ENCODE assay signal across 8 mouse cellular contexts in the genomic region with DNA sequence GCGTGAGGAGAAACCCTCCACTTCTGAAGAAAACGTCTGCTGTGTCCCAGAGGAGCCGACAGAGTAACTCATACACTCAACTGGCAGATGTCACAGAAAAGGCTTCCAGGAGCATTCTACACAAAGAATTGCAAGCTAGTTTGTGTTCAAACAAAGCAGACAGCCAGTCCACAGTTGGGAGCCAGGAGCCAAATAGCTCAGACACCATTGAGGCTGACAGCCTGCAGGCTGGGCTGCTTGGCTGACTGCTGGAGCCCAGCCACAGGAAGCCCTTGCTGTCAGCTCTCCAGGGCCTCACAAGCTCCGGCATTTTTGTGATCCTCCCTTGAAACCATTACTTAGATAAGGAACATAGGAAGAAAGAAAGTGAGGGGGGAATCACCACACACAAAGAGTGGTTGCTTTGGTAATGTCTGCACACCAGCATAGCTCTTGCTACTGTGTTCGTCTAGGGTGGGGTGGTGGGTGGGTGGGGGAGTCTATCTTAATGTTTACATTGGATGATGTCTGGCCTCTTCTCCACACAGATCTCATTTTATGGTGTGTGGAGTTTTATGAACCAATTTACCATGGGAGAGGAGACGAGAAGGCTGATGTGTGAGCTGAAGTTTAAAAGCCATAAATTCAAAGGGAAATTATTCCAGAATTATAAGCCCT.
DNase-seq lines count a peak whose midpoint lies in the region; ATAC-seq and TF ChIP-seq lines count a peak whose summit lies in the region.

No protein-coding gene starts in this region.

- intact Hi-C loops in left cerebral cortex, adult 2 months (cut with DNase I): no loop called here

- 27% methylated on average over 6 of the region's 6 CpGs for WGBS in heart, postnatal 0 days
- 10% methylated on average over 6 of the region's 6 CpGs for WGBS in lung, embryonic 16.5 days

- TF ChIP-seq CTCF in heart, postnatal 0 days (IDR thresholded peaks at IDR 0.05; ENCODE audit: low read depth): no peak
- TF ChIP-seq CTCF in left cerebral cortex, adult 2 months (IDR thresholded peaks at IDR 0.05): no peak

- TF ChIP-seq EP300 in heart, postnatal 0 days (IDR thresholded peaks at IDR 0.05; ENCODE audit: low read depth): no peak

- no peaks in the 10 kb centered on the region for H3K36me3 ChIP-seq in heart, postnatal 0 days (replicated peaks; ENCODE audit: control insufficient read depth, insufficient read depth, low read length)
- no peaks in the 10 kb centered on the region for H3K36me3 ChIP-seq in lung, embryonic 16.5 days (ENCODE audit: control insufficient read depth, insufficient read depth, low read length)

- H3K9me3 ChIP-seq in heart, postnatal 0 days (replicated peaks; ENCODE audit: control insufficient read depth, low read length): no peaks in the 10 kb centered on the region
- no peaks in the 10 kb centered on the region for H3K9me3 ChIP-seq in lung, embryonic 16.5 days (ENCODE audit: control insufficient read depth, low read length)

- H3K4me3 ChIP-seq in heart, postnatal 0 days (ENCODE audit: low read depth, low read length): no peak overlapping the region
- no peak overlapping the region for H3K4me3 ChIP-seq in lung, embryonic 16.5 days (ENCODE audit: low read length)
- no peak overlapping the region for H3K4me3 ChIP-seq in left cerebral cortex, adult 2 months

- no peaks in the 10 kb centered on the region for H3K4me1 ChIP-seq in heart, postnatal 0 days (ENCODE audit: control insufficient read depth, insufficient read depth)
- H3K4me1 ChIP-seq in lung, embryonic 16.5 days (replicated peaks; ENCODE audit: control insufficient read depth, insufficient read depth, low read length): peaks cover 30% of the 10 kb centered on the region

- ATAC-seq in heart, postnatal 0 days (ENCODE audit: insufficient read depth, low read depth): no peak
- peak; percentile 90 for ATAC-seq in lung, embryonic 16.5 days (ENCODE audit: low read depth)
- no peak for ATAC-seq in CD4-positive, CD25-positive, alpha-beta regulatory T cell, adult 4 months

- DNase-seq in layer of hippocampus, postnatal 10 days (ENCODE audit: low spot score in 2 of 2): peak; percentile 9 to 43
- DNase-seq in layer of hippocampus, adult 9-11 months: no peak
- peak; percentile 40 for DNase-seq in embryo, embryonic 11 days
- DNase-seq in heart, postnatal 0 days (ENCODE audit: low spot score): peak; percentile 8
- DNase-seq in right cerebral cortex, postnatal 25 days: peak; percentile 6
- DNase-seq in left cerebral cortex, adult 2 months (ENCODE audit: extremely low spot score in 1 of 2, low spot score in 2 of 2): no peak

- no peak overlapping the region for H3K27ac ChIP-seq in heart, postnatal 0 days (ENCODE audit: low read depth)
- H3K27ac ChIP-seq in lung, embryonic 16.5 days (ENCODE audit: low read length): peak overlapping the region; percentile 80
- no peak overlapping the region for H3K27ac ChIP-seq in left cerebral cortex, adult 2 months

- no peak overlapping the region for H3K4me2 ChIP-seq in heart, postnatal 0 days (ENCODE audit: low read depth, low read length)
- peak overlapping the region; percentile 25; the same call in 1 of the 2 replicates for H3K4me2 ChIP-seq in lung, embryonic 16.5 days (ENCODE audit: low read depth, low read length)

- H3K27me3 ChIP-seq in heart, postnatal 0 days (ENCODE audit: control insufficient read depth, insufficient read depth, low read length): no peaks in the 10 kb centered on the region
- H3K27me3 ChIP-seq in lung, embryonic 16.5 days (ENCODE audit: control insufficient read depth, insufficient read depth, low read depth, low read length): no peaks in the 10 kb centered on the region

- no peak overlapping the region for H3K9ac ChIP-seq in heart, postnatal 0 days (replicated peaks; ENCODE audit: low read depth, low read length)
- H3K9ac ChIP-seq in lung, embryonic 16.5 days (ENCODE audit: low read length): peak overlapping the region; percentile 24; the same call in 1 of the 2 replicates

Comparison
In these comparisons a context has a peak if more than half of its experiments do, and no peak if none do; other contexts are left out.
1. DNase-seq: peak in layer of hippocampus, postnatal 10 days (2 of 2), embryo, embryonic 11 days (single experiment), heart, postnatal 0 days (single experiment) and right cerebral cortex, postnatal 25 days (single experiment); none in layer of hippocampus, adult 9-11 months (single experiment) and left cerebral cortex, adult 2 months (0 of 2).